Mouse (Mus musculus): Measurements from ENCODE around the gene Eppin. TPM values are rescaled to one million over a fixed set of nuclear protein-coding genes. Genes with fewer than 3 reads are reported as not detected.

The Eppin gene
- total and polyA plus RNA-seq, 3 experiments, result not detected

GRCm38 (mm10) chr2:164560106-164560505, 33.3 kb downstream of the Eppin start:
- Histone ChIP-seq H3K79me2 (ENCODE audit: control insufficient read depth, insufficient read depth, low read length, poor library complexity) (no peaks in the 10 kb centered on the region), H3K27me3 (ENCODE audit: control insufficient read depth in 1 of 2, insufficient read depth in 2 of 2, low read length in 2 of 2) (peaks cover 2 to 8% of the 10 kb centered on the region in 2 experiments), H3K4me3 (ENCODE audit: control insufficient read depth in 1 of 2, insufficient read depth in 1 of 2, low read depth in 2 of 2, low read length in 2 of 2) (no peak overlapping the region), H3K4me1 (ENCODE audit: control insufficient read depth in 1 of 2, insufficient read depth in 2 of 2, low read length in 2 of 2) (no peaks in the 10 kb centered on the region), H3K9me3 (replicated peaks; ENCODE audit: insufficient read depth, low read length) (no peaks in the 10 kb centered on the region), H3K36me3 (ENCODE audit: control insufficient read depth in 1 of 2, insufficient read depth in 2 of 2, low read length in 2 of 2) (no peaks in the 10 kb centered on the region), H3K9ac (ENCODE audit: control insufficient read depth, low read depth, low read length, poor library complexity, severe bottlenecking) (no peak overlapping the region), H3K27ac (ENCODE audit: control insufficient read depth, low read depth, low read length) (no peak overlapping the region)
- DNase-seq (ENCODE audit: low read depth, low spot score), result no peak
- TF ChIP-seq ZC3H11A (IDR thresholded peaks at IDR 0.05; ENCODE audit: low read depth, low read length), result no peak
- TF ChIP-seq ZNF384 (IDR thresholded peaks at IDR 0.05; ENCODE audit: low read depth, low read length), result no peak
- no peak for TF ChIP-seq POLR2A (IDR thresholded peaks at IDR 0.05; ENCODE audit: control insufficient read depth in 1 of 2, insufficient read depth in 1 of 2, low read depth in 1 of 2, low read length in 2 of 2, poor library complexity in 1 of 2)
- TF ChIP-seq ZMIZ1 (IDR thresholded peaks at IDR 0.05; ENCODE audit: low read depth, low read length), result no peak
- TF ChIP-seq E2F4 (IDR thresholded peaks at IDR 0.05; ENCODE audit: borderline replicate concordance, low read depth, low read length), result no peak
- TF ChIP-seq CTCF (IDR thresholded peaks at IDR 0.05 in 2 of 3, conservative IDR thresholded peaks at IDR 0.05 in 1 of 3; ENCODE audit: control insufficient read depth in 1 of 3, insufficient read depth in 1 of 3, low read depth in 2 of 3, low read length in 3 of 3, poor library complexity in 1 of 3, severe bottlenecking in 1 of 3), result no peak
- TF ChIP-seq USF2 (IDR thresholded peaks at IDR 0.05; ENCODE audit: borderline replicate concordance in 1 of 2, insufficient read depth in 1 of 2, low read depth in 1 of 2, low read length in 2 of 2), result no peak
- TF ChIP-seq SMC3 (IDR thresholded peaks at IDR 0.05; ENCODE audit: low read depth, low read length), result no peak

GRCm38 (mm10) chr2:164558991-164559645, 34.3 kb downstream of the Eppin start:
- DNase-seq (ENCODE audit: low read depth, low spot score), result no peak
- Histone ChIP-seq H3K79me2 (ENCODE audit: control insufficient read depth, insufficient read depth, low read length, poor library complexity) (no peaks in the 10 kb centered on the region), H3K27me3 (ENCODE audit: control insufficient read depth in 1 of 2, insufficient read depth in 2 of 2, low read length in 2 of 2) (peaks cover 2 to 8% of the 10 kb centered on the region in 2 experiments; a peak in 3 of 4 replicates), H3K4me1 (ENCODE audit: control insufficient read depth in 1 of 2, insufficient read depth in 2 of 2, low read length in 2 of 2) (no peaks in the 10 kb centered on the region), H3K27ac (ENCODE audit: control insufficient read depth, low read depth, low read length) (no peak overlapping the region), H3K9me3 (replicated peaks; ENCODE audit: insufficient read depth, low read length) (no peaks in the 10 kb centered on the region), H3K4me3 (ENCODE audit: control insufficient read depth in 1 of 2, insufficient read depth in 1 of 2, low read depth in 2 of 2, low read length in 2 of 2) (no peak overlapping the region), H3K36me3 (ENCODE audit: control insufficient read depth in 1 of 2, insufficient read depth in 2 of 2, low read length in 2 of 2) (no peaks in the 10 kb centered on the region), H3K9ac (ENCODE audit: control insufficient read depth, low read depth, low read length, poor library complexity, severe bottlenecking) (no peak overlapping the region)
- TF ChIP-seq ZNF384 (IDR thresholded peaks at IDR 0.05; ENCODE audit: low read depth, low read length) (no peak), JUND (IDR thresholded peaks at IDR 0.05; ENCODE audit: low read depth, low read length) (no peak), MAFK (IDR thresholded peaks at IDR 0.05; ENCODE audit: borderline replicate concordance, low read depth, low read length) (no peak), SIN3A (IDR thresholded peaks at IDR 0.05; ENCODE audit: low read length) (no peak), RAD21 (IDR thresholded peaks at IDR 0.05; ENCODE audit: low read depth, low read length) (no peak), BHLHE40 (IDR thresholded peaks at IDR 0.05; ENCODE audit: borderline replicate concordance, low read depth, low read length) (no peak), TCF12 (IDR thresholded peaks at IDR 0.05; ENCODE audit: low read depth, low read length) (no peak), POLR2A (IDR thresholded peaks at IDR 0.05; ENCODE audit: control insufficient read depth in 1 of 2, insufficient read depth in 1 of 2, low read depth in 1 of 2, low read length in 2 of 2, poor library complexity in 1 of 2) (no peak), GATA1 (IDR thresholded peaks at IDR 0.05; ENCODE audit: low read depth, low read length) (no peak), ZKSCAN1 (IDR thresholded peaks at IDR 0.05; ENCODE audit: low read depth, low read length) (no peak), EP300 (IDR thresholded peaks at IDR 0.05; ENCODE audit: low read depth in 1 of 2, low read length in 2 of 2) (no peak)
